Mouse (Mus musculus) ES-E14 (cell line): ENCODE data around the gene Rnf214.

ENCODE experiments used
- CHD2 ChIP-seq: IDR thresholded peaks from 2 replicates; pipeline ENCODE4 v1.6.1; 2014; ENCODE audit warnings: mild to moderate bottlenecking, low read depth, low read length, inconsistent platforms
- ZNF384 ChIP-seq: IDR thresholded peaks from 2 replicates; pipeline ENCODE4 v1.6.1; 2012; ENCODE audit warnings: low read depth, low read length, inconsistent platforms

DNA sequence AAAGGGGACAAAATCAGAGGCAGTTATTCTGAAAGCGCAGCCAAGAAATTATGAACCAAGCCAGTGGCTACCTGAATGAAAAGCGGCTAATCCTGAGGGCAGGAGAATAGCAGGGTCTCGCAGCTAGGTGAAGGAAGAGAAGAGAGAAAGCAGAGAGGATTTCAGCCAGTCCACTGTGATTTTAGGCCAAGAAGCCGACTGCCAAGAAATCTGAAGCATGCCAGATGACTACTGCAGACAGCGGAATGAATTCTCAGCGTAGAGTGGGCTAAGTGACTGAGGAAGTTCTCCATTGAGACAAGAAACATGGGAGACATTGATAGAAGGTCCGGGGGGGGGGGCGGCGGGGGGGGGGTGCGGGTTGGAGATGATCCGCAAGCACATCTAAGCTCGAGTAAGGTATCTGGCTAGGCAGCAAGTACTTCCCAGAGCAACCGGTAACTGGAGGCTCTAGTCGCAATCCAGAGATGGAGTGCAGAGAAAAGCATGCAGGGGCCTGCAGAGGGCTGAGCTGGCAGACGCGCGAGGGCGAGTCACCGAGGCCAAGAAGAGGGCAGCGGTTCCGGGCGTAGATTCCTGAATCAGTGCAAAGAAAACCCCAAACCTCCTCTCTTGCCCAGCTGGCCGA is 78.9 kb downstream of the Rnf214 start:
- TF ChIP-seq ZNF384 (no peak), CHD2 (no peak)
